Mouse (Mus musculus): ENCODE data around the gene Fam221b.
A peak's percentile ranks its signal among the peaks of the same experiment; 100 is the strongest.

Fam221b gene

DNA sequence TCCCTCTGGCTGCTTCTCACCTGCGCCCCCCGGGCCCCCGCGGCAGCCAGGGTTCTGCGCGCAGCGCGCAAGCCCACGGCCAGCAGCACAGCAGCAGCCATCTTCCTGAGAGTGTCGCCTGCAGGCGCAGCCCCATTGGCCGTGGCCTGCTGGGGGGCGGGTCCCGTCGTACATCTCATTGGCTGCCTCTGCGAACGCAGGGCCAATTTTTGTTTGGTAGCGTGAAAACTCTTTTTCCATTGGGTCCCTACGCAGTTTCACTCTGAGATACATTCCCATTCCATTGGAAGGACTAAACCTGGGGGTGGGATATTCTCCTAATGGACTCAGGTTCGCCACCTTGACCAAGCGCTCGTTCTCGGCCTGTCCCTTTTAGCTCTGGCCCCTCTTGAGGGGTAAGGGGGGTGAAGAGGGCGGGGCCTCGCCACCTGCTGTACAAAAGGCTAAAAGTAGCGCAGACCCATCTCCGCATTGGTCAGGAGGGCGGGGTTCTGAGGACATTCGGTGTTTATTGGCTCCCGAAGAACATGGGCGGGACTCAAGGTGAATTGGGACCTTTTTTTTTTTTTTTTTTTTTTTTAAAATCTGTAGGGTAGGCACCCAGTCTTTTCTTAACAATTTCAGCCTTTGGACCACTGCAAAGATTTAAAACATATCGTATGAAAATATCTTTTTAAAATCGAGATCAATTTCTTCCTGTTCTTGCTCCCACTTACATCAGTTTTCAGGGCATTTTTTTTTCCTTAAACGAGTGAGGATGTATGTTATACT, 12.4 kb downstream of the Fam221b start, which contains the start of gene Hint2:
Gene Hint2, minus strand, starts transcription at position 128 of the 771 bp plus-strand sequence.
- peak; percentile 96 for DNase-seq

DNA sequence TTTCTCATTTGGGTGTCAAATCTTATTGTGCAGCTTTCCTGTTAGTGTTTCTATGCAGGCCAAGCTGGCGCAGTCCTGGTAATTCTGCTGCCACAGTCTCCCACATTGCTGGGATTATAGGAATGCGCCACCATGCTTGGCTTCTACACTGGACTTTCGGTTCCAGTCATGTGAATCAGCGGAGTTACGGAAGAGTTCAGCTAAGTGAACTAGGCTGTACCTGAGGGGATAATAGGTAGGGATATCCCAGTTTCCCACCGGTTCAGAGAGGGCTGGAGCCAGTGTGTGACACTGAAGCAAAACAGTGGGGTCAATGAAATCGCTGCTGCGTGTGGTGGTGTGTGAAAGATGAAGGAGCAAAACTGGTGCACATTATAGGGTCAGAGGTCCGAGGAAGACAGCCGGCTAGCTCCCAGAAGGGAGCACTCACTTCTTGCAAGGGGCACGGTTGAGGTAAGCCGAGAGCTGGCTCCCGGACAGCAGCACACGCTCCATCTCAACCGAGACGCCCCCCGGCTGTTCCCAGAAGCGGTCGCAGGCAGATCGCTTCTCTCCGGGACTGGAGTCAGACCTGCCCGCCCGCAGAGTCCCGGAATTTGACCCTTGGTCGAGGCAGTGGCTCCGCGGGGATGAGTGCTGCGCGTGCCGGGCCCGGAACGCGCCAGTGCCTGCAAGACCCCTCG, 13.1 kb downstream of the Fam221b start:
- DNase-seq = peak; percentile 69

DNA sequence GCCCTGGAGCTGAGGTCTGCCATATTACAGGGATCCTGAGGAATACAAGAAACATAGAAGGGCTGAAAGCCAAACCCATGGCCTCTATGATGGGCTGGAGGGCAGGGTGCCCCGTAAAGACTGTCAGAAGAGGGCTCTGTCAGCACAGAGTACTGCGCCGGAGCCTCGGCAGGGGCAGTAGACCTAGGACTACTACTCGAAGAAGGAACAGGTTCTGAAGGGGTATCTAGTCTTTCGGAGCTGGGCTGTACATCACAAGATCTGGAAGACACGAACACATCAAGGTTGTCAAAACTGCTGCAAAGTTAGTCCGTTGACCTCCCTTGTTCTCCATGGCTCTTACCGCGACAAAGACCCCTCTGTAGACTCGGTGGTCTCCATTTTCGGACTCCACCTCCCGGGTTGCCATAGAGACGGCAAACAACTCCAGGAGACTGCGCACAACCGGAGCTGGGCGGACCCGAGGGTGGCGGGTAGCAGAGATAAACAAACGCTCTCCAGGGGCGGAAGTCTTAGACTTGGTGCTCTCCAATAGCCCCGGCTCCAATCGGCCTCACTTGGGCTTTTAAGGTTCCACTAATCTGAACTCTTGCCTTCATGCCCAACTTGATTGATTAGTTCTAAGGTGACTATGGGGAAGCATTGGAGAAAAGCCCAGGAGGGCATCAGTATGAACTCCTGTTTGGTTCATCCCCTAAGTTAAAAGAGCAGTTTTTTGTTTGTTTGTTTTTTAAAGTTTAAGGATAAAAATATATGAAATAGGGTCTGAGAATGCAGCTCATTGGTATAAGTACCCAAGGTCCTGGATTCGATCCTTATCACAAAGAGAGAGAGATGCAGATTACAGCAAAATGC, 15.6 kb downstream of the Fam221b start, which contains the start of gene Spag8:
Gene Spag8, minus strand, starts transcription at position 434 of the 855 bp plus-strand sequence.
- DNase-seq = peak; percentile 24

DNA sequence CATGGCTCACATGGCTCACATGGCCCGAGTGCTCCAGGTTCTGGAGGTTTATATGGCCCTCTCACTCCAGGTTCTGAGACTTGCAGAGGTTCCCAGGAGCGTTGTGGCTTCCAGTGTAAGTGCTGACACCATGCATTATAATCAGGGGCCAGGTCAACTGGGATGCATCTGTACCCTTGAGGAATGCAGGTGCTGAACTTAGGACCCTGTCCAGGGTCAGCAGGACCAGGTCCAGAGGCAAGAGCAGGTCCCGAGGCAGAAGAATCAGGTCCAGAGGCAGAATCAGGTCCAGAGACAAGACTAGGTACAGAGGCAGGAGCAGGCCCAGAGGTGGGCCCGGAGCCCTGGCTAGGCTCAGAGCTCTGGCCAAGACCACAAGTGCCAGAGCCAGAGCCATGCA, 16.2 kb downstream of the Fam221b start:
- peak; percentile 63 for DNase-seq

DNA sequence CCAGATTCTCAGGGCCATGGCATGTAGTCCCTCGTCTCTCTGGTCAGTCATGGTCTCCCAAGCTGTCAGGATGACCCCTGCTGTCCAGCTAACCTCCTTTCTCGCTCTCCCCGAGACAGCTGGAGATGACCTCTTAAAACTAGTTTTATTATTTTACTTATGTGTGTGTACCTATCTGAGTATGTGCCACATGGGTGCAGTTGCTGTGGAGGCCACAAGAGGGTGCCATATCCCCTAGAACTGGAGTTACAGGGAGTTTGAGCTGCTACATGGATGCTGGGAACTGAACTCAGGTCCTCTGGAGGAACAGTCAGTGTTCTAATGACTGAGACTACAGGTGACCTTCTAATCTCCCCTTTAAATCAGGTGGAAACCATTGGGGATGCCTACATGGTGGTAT, 19.2 kb downstream of the Fam221b start:
- DNase-seq = no peak

DNA sequence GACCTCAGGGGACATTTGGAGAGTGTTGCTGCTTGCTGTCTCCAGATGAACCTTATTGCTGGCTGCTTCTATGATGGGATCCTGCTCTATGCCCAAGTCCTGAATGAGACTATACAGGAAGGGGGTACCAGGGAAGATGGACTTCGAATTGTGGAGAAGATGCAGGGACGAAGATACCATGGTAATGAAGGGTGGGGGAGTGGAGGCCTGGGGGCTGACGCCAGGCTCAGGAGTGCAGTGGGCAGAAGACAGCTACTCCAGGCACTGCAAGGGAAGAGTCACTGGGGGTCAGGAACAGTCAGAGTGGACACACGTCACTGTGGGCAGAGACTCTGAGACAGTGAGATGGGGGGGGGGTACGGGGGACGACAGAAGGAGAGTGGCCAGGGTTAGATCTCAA, 28.5 kb downstream of the Fam221b start:
- DNase-seq = no peak

DNA sequence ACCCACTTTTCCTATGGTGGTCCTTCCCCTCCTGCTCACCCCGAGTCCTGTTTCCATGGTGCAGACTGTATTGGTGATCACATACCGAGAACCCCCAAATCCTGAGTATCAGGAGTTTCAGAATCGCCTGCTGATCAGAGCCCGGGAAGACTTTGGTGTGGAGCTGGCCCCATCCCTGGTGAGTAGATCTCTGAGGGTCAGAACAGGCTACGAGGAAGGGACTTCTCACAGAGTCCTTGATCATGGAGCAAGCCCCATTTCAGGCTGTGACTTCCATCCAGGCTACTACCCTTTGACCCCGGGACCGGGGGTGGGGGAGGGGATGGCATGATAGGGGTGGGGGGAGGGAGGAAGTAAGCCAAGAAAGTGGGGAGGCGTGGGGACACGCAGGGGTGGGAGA, 28.9 kb downstream of the Fam221b start:
- DNase-seq = no peak

DNA sequence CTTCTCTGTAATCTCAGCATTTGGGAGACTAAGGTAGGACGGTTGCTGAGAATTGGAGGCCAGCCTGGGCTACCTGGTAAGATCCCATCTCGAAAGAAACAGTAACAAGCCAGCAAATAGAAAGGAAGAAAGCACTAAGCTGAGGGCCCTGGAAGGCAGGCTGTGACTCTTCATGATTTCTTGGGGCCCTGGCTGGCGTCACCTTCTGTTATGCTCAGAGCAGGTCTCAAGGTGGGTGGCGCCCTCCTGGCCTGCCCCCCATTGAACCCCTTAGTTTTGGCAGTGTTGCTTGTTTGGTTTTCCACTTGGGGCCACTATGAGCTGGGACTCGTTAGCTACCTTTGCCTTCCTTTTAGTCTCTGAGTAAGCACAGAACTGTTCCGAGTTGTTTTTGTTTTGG, 32.2 kb downstream of the Fam221b start:
- DNase-seq = no peak

DNA sequence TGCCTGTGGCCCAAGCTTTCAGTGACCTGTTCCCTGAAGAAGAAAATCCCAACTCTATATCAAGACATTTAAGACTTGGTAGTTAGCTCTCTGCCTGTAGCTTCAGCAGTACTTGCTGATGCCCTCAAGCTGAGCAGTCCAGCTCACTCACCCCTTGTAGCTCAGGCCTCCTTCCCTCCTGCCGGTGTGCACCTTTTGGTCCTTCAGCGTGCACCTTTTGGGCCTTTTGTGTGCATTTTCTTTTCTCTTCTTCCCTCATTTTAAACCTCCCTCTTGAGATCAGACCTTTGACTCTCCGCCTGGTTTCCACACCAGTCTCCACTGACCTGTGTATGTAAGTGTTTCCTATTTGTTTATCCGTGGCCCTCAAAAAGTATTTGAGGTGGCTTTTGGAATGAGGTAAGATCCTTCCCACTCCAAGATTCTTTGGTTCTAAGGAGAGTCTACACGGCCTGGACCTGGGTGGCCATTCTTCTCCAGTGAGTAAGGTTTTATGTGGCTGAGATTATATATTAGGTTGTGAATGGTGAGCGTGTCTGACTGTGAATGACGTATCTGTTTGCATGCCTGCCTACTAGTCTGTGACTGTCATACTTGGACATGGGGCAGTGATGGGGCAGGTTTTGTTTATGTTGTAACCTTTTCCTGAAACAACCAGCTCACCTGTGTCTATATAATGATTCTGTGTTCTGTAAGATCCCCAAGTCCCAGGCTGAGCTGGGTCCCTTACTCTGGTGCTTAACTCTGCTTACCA, 34.1 kb downstream of the Fam221b start:
- no peak for DNase-seq

DNA sequence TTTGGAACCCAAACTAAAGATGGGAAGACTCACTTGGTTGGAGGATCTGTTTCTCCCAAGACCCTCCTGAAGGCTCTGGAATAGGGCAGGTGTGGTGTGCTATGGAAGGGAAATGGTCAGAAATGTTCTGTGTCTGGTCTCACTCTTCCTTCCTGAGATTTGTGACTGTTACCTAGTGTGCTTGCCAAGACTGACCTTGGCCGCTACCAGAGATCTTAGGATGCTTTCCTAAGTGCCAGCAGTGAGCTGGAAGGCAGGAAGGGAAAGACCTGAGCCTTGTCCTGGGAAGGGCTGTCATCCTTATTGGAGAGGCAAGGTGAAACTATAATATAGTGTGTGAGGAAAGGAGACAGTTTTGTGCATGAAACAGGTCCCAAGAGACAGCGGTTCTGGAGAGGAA, 35.2 kb downstream of the Fam221b start:
- no peak for DNase-seq

DNA sequence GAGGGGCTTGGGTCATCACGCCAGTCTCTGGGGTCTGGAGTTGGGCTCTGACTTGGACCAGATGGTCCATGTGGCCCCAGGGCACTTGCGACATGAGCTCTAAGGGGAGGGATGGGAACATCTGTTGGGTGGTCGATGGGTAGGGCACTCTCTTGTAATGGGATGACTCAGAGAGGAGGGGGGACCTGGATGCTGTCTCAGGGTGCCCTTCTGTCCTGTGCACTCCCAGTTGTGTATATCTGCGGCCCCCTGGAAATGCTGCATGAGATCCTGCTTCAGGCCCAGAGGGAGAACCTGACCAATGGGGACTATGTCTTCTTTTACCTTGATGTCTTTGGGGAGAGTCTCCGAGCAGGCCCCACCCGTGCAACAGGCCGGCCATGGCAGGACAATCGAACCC, 35.6 kb downstream of the Fam221b start:
- no peak for DNase-seq

DNA sequence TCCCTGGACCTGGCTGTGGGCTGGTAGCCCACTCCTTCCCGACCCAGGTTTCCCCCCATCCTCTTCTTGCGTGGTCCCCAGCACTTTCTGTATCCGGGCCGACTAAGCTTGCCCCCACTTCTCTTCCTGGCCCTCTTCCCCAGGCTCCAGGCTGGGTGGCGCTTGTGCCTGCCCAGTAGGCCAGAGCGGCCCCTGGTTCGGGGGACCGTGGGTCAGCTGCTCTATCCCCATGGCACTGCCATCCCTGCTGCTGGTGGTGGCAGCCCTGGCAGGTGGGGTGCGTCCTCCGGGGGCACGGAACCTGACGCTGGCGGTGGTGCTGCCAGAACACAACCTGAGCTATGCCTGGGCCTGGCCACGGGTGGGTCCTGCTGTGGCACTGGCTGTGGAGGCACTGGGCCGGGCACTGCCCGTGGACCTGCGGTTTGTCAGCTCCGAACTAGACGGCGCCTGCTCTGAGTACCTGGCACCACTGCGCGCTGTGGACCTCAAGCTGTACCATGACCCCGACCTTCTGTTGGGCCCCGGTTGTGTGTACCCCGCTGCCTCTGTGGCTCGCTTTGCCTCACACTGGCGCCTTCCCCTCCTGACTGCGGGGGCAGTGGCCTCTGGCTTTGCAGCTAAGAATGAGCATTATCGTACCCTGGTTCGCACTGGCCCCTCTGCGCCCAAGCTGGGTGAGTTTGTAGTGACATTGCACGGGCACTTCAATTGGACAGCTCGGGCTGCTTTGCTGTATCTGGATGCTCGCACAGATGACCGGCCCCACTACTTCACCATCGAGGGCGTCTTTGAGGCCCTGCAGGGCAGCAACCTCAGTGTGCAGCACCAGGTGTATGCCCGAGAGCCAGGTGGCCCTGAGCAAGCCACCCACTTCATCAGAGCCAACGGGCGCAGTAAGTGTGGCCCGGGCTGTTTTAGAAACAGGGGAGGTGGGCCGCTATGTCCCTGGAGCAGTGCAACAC, 36.7 kb downstream of the Fam221b start:
- peak; percentile 39 for DNase-seq

DNA sequence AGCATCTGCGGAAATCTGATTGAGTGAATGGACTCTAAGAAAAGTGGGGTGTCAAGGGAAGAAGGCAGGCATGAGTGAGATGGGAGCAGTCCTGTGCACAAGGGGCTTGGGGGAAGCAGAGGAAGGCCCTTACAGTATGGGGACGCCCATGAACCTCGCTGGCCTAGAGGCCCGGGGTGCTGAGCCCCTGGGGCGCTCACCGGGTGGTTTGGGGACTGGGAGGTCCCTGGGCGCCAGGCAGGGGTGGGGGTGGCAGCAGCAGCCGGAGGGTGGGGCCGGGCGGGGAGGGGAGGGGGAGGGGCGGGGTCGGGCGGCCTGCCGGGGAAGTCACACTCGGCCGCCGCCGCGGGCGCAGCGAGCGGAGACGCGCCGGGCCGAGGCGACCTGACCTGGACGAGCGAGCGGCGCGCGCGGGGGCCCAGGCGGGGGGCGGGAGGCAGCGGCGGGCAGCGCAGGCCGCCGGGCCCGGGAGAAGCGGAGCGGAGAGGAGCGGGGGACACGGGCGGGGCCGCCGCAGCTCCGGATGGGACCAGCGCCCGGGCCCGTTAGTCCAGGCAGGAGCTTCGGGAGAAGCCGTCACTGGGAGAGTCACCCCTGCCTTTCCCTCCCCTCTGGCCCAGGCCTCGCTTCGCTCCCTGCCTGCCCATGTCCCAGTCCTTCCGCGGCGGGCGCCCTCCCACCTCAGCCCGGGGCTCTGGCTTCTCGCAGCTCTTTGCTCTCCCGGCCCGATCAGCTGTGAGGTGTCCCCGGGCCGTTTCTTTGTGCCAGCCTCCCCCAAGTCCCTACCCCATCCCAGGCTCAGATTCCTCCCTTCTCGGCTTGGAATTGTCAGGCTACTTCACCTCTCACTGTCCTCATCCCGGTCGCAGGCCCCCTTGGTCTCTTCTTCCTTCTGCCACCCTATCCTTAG, 37.6 kb downstream of the Fam221b start, which contains the start of gene Npr2:
Gene Npr2, plus strand, starts transcription at position 890 of the 910 bp plus-strand sequence.
- peak; percentile 66 for DNase-seq

DNA sequence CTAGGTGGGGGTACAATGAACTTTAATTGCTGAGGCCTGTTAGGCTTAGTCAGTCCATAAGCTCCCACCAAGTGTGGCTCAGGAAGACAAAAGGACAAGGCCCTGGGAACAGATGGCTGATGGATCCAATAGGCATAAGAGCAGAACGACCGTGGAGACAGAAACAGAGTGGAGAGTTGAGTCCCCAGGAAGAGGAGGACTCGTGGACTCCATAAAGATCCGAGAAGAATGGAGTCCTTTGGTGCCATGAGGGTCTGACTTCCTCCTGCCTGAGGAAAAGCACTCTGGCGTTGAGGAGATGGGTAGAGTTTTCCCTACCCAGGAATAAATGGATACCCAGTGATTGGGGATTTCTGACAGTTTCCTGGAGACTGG, 38.3 kb downstream of the Fam221b start:
- peak; percentile 25 for DNase-seq

DNA sequence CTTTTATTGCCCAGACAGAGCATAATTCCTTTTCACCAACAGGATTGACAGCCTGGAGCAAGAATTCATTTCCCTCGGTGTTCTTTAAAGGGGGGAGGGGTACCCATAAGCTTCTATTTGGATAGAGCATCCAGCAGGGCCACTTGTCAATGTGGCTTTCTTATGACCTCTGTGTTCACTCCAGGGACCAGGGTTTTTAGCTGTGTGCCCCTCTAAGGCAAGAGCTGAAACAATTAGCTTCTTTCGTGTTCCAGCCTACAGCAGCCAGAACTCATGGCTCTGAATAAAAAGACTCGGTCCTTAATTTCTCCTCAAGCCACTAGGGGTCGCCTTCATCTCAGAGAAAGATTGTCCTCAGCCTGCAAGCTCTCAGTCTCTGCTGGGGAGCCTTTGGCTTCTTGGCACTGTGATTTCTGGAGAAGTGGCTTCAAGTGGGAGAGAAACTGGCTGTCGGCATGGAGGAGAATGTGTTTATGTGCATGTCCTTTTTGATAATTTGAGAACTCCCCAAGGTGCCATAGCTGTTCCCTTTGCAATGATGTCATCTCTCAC, 38.8 kb downstream of the Fam221b start:
- peak; percentile 84 for DNase-seq

DNA sequence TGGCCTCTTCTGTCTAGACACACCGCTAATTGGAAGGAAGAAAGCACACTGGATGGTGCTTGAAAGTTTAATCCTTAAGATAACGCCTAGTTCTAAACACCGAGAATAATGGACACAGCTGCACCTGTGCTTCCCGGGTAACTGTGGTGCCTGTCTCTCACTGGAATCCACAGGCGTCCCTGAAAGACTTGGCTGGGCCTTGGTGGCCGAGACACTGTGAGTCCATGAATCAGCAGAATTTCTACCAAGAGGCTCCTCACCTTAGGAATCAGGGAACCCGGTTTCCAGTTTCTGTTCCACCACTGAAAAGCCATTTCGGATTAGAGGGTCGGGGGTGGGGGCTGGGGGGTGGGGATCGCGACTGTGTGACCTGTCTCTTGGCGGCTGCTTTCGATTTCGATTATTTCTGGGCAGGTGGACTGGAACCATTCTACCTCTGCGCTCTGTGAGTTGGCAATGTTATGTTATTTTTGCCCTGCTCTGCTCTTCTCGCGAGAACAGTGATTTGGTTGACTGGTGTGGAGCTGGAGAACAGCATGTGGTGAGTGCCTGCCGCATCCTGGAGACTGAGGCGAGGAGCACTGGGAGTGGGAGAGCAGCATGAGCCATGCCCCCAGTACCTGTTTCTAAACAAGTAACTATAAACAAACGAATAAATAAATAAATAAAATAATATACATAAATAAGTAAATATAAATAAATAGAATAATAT, 39.7 kb downstream of the Fam221b start:
- no peak for DNase-seq

DNA sequence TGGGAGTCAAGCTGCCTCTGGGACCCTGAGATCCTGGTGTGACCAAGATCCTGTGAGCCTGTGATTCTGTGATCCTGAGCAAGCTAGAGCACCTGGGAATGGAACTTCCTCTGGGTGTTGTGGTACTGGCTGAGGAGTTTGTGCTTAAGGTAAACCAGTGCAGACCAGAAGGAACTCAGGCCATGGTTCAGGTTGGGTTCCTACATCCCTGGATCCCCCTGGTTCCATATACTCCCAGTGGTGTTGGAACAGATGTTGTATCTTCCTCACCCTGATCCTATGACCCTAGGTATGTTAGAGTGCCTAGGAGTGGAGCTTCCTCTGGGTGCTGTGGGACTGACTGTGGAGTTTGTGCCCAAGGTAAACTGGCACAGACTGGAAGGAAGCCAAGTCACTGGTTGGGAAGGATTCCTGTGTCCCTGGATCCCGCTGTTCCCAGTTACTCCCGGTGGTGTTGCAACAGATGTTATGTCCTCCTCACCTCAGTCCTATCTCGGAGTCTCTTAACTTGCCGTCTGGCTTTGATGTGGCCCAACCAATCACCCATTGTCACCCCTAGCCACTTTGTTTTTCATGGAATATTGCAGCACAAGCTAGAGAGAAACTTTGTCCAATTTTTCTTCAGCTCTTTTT, 48.7 kb downstream of the Fam221b start:
- no peak for DNase-seq

DNA sequence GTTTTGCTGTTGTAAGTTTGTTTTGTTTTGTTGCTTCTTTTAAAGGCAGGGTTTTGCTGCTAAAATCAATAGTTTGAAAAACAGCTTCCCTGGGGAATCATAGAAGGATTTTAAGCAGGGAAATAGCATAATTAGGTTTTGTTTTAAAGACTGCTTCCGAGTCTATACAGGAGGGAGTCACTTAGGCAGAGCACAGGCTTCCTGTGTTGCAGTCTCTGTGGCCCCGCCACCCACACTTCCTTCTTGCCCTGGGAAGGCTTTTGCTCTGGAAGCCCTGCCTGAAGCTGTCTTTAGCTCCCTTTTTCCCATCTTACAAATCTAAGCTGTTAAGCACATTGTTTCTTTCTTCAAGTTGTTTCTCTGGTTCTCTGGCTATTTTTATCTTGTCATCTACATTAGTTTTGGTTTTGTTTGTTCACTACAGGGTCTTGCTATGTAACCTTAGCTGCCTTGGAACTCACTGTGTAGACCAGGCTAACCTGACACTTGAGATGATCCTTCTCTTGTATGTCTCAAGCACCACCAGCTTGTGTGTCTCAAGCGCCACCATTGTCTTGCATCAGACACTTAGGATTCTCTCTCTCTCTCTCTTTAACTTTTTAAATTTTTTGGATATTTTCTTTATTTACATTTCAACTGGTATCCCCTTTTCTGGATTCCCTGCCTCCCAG, 55.8 kb downstream of the Fam221b start:
- DNase-seq = no peak

Measured in kidney, adult 18-20 months (tissue).